Mouse (Mus musculus) limb, embryonic 12.5 days (tissue): ENCODE results near the gene Clip2. TPM values are rescaled to one million over a fixed set of nuclear protein-coding genes. Genes with fewer than 3 reads are reported as not detected.

Experiments used
- ATAC-seq: fragments of 200-750 bp; cut with Nextera tagmentation; 2 replicates; pipeline ENCODE4 v1.8.0; 2017; ENCODE audit warnings: low read depth, moderate TSS enrichment; ENCODE audit not compliant: insufficient number of reproducible peaks, insufficient read depth, low FRiP score, low TSS enrichment
- H3K27ac ChIP-seq: fragments of 300-500 bp; sonication (generic); 2 replicates; pipeline ENCODE4 v1.5.1; 2016; ENCODE audit warnings: mild to moderate bottlenecking, moderate library complexity
- H3K27me3 ChIP-seq: fragments of 300-500 bp; sonication (generic); 2 replicates; pipeline ENCODE4 v1.6.1; 2016; ENCODE audit warnings: mild to moderate bottlenecking, moderate library complexity
- H3K36me3 ChIP-seq: fragments of 300-500 bp; sonication (generic); 2 replicates; pipeline ENCODE4 v1.6.1; 2016; ENCODE audit warnings: mild to moderate bottlenecking, moderate library complexity
- H3K4me1 ChIP-seq: fragments of 300-500 bp; sonication (generic); replicated peaks from 2 replicates; pipeline ENCODE4 v1.6.1; 2016
- H3K4me2 ChIP-seq: fragments of 300-500 bp; sonication (generic); 2 replicates; pipeline ENCODE4 v1.6.1; 2016; ENCODE audit warnings: mild to moderate bottlenecking, moderate library complexity
- H3K4me3 ChIP-seq: fragments of 300-500 bp; sonication (generic); replicated peaks from 2 replicates; pipeline ENCODE4 v1.5.1; 2016; ENCODE audit warnings: mild to moderate bottlenecking
- H3K9ac ChIP-seq: fragments of 300-500 bp; sonication (generic); replicated peaks from 2 replicates; pipeline ENCODE4 v1.6.1; 2016; ENCODE audit warnings: mild to moderate bottlenecking, moderate library complexity
- H3K9me3 ChIP-seq: fragments of 300-500 bp; sonication (generic); 2 replicates; pipeline ENCODE4 v1.6.1; 2016; ENCODE audit warnings: mild to moderate bottlenecking, moderate library complexity
- WGBS: fragments of 180-500 bp; shearing (Covaris S2); methylation state at CpG from one replicate; pipeline ENCODE4 v1.1.7; 2016; 5-methylcytosine and 5-hydroxymethylcytosine counted together
- polyA plus RNA-seq: library from polyadenylated mRNA; unstranded; fragments of >200 nt; fragmentation: Nextera tagmentation; extraction: Ambion mirVana; gene quantifications from 2 replicates; pipeline ENCODE4 v1.2.1, GENCODE M21; 2016

Gene Clip2
- polyA plus RNA-seq, 1 experiment from 2014 or later = 6.6 TPM

DNA sequence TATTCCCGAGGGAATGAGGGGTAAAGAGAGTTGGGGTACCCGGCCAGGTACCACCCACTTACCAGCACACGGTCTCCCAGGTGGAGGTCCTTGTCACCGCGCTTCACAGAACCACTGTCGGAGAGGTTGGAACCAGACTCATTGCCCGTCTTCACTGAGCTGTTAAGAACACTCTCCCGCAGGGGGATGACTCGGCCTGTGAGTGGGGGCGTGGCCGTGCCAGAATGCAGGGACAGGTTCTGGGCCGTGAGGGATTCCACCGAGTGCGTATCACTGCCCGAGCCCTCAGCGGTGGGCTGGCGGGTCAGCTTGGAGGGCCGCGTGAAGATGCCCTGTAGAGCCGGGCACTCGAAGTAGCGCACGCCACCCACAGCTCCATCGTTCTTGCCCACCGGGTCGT lies 29.7 kb downstream of the Clip2 start:
- 89% methylated on average over 26 of the region's 26 CpGs for WGBS
- Histone ChIP-seq H3K4me1 (no peaks in the 10 kb centered on the region), H3K9ac (no peak overlapping the region), H3K4me3 (no peak overlapping the region), H3K27ac (no peak overlapping the region), H3K9me3 (no peaks in the 10 kb centered on the region), H3K36me3 (peaks cover 85% of the 10 kb centered on the region), H3K4me2 (no peak overlapping the region), H3K27me3 (no peaks in the 10 kb centered on the region)
- ATAC-seq = no peak

DNA sequence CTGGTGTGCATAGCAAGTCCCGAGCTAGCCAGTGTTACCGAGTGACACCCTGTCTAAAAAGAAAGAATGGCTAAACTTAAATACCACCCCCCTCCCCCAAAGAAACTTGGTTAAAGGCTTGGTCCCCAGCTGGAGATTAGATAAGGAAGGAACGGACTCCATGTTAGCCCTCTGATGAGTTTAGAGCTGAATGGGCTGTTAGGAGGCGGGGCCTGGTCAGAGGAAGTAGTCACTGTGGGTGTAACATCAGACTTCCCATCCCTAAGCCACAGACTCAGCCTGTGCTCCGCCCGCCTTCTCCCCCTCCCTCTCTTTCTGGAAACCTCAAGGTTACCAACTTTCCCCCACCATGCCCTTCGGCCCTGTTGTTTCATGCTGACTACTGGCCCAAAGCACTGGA lies 30.4 kb downstream of the Clip2 start:
- H3K4me3 ChIP-seq = no peak overlapping the region
- no peaks in the 10 kb centered on the region for H3K9me3 ChIP-seq
- WGBS = 88% methylated on average over 7 of the region's 7 CpGs
- no peak overlapping the region for H3K27ac ChIP-seq
- no peak overlapping the region for H3K9ac ChIP-seq
- no peak for ATAC-seq
- H3K36me3 ChIP-seq = peaks cover 90% of the 10 kb centered on the region
- no peaks in the 10 kb centered on the region for H3K4me1 ChIP-seq
- H3K4me2 ChIP-seq = no peak overlapping the region
- no peaks in the 10 kb centered on the region for H3K27me3 ChIP-seq

DNA sequence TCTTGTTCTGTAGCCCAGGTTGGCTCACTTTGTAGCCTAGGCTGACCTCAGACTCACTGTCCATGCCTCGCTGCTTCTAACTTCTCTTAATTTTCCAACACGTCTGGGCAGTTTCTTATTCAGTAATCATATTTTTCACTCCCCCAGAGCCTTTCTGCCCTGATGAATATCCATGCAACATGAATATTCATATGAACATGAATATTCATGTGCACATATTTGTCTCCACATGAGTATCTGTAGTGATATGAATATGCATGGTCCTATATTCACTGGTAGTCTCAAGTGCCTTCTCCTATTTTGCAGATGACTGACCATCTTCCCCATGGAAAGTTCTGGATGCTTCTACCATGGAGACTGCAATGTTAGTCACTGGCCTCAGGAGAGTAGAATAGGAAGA lies 31.1 kb downstream of the Clip2 start:
- H3K36me3 ChIP-seq = peaks cover 90% of the 10 kb centered on the region

DNA sequence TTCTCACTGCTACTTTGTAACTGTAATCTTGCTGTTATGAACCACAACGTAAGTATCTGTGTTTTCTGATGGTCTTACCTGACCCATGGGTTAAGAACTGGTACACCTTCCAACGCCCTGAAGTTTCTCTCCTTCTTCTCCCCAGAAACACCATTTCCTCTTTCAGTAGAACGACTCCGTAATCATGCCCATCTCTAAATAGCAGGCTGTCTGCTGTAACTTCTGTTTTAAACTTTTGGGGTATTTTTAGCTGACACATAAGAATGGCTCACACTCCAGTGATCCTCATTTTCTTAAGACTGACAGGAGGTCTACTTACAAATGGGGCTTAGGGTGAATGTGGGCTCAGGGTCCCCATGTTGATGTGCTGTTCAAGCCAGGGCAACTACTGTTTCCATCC lies 32.1 kb downstream of the Clip2 start:
- Histone ChIP-seq H3K9me3 (no peaks in the 10 kb centered on the region), H3K4me1 (no peaks in the 10 kb centered on the region), H3K27me3 (no peaks in the 10 kb centered on the region), H3K4me2 (no peak overlapping the region), H3K36me3 (peaks cover 90% of the 10 kb centered on the region), H3K27ac (no peak overlapping the region), H3K9ac (no peak overlapping the region), H3K4me3 (no peak overlapping the region)
- 96% methylated on average over 4 of the region's 4 CpGs for WGBS
- ATAC-seq = no peak

More for the DNA sequence above, 31.1 kb downstream of the Clip2 start:
- no peaks in the 10 kb centered on the region for H3K4me1 ChIP-seq
- no peak overlapping the region for H3K4me3 ChIP-seq
- H3K27ac ChIP-seq = no peak overlapping the region
- no peaks in the 10 kb centered on the region for H3K27me3 ChIP-seq
- no peak for ATAC-seq
- H3K9ac ChIP-seq = no peak overlapping the region
- 89% methylated on average over 2 of the region's 2 CpGs for WGBS
- no peaks in the 10 kb centered on the region for H3K9me3 ChIP-seq
- H3K4me2 ChIP-seq = no peak overlapping the region

DNA sequence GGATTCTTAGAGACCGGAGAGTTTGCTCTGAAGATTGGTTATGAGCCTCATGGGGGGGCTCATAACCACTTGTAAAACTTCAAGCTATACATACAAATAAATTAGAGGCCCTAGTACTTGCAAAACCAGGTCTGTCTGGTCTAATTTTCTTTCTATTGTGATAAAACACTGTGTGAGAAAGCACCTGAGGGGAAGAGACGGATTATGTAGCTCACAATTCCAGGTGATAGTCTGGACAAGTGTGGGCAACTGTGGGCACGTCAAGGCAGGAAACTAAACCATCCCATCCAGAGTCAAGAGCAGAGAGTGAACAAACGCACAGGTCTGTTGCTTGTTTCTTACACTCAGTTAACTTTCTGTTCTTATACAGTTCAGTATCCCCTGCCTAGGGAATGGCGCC lies 32.8 kb downstream of the Clip2 start:
- no peak overlapping the region for H3K4me3 ChIP-seq
- H3K27ac ChIP-seq = no peak overlapping the region
- no peak for ATAC-seq
- H3K4me1 ChIP-seq = no peaks in the 10 kb centered on the region
- WGBS = 80% methylated on average over 5 of the region's 5 CpGs
- no peaks in the 10 kb centered on the region for H3K27me3 ChIP-seq
- H3K9me3 ChIP-seq = no peaks in the 10 kb centered on the region
- no peak overlapping the region for H3K4me2 ChIP-seq
- H3K36me3 ChIP-seq = peaks cover 92% of the 10 kb centered on the region
- H3K9ac ChIP-seq = no peak overlapping the region

DNA sequence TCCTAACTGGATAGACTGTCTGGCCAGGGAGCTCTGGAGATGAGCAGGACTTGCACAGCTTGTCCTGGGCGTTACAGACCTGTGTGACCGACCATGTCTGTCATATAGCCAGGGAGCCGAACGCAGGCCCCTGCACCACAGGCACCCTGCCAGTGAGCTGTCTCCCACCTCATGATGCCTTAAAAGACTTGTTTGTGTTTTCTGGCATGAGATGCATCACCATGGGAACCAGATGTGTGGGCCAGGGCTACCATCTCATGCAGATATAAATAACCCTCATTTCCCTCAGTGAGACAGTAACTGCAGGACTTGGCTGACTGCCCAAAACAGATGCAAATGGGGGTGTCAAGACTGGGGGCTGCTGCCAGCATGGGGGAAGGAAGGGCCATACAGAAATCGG lies 40.1 kb downstream of the Clip2 start:
- H3K36me3 ChIP-seq = peaks cover 95% of the 10 kb centered on the region
- H3K9me3 ChIP-seq = no peaks in the 10 kb centered on the region
- H3K4me2 ChIP-seq = no peak overlapping the region
- 82% methylated on average over 5 of the region's 5 CpGs for WGBS
- no peak overlapping the region for H3K4me3 ChIP-seq
- ATAC-seq = no peak
- no peaks in the 10 kb centered on the region for H3K27me3 ChIP-seq
- H3K4me1 ChIP-seq = no peaks in the 10 kb centered on the region
- no peak overlapping the region for H3K27ac ChIP-seq
- H3K9ac ChIP-seq = no peak overlapping the region

DNA sequence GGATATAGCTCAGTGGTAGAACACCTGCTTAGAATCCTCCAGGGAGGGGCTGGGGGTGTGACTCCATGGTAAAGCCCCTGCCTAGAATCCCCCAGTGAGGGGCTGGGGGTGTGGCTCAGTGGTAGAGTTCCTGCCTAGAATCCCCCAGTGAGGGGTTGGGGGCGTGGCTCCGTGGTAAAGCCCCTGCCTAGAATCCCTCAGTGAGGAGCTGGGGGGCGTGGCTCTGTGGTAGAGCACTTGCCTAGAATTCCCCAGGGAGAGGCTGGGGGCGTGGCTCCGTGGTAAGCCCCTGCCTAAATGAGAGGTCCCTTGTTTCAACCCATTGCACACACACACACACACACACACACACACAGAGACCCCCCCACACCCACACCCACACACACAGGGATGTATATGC lies 42.0 kb downstream of the Clip2 start:
- Histone ChIP-seq H3K27ac (no peak overlapping the region), H3K36me3 (peaks cover 84% of the 10 kb centered on the region), H3K4me3 (no peak overlapping the region), H3K4me1 (no peaks in the 10 kb centered on the region), H3K9me3 (no peaks in the 10 kb centered on the region), H3K27me3 (no peaks in the 10 kb centered on the region), H3K9ac (no peak overlapping the region), H3K4me2 (no peak overlapping the region)
- WGBS = 83% methylated on average over 5 of the region's 5 CpGs
- ATAC-seq = no peak

DNA sequence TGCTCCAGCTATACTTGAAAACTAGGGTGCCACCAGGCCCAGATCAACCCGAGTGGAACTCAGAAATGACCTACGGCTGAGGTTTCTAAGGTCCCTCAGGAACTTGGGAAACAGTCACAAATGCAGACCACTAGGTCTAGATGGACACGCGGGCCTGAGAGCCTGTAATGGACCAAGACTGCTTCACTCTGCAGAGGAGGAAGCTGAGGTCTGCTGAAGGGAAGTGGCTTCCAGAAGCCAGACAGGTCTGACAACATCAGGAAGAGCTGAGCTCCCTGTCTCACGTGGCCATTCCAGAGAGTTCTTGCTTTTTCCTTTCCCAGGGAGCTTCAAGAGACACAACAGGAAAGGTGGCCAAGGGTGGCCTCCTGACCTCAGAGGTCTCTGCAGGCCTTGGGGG lies 43.3 kb downstream of the Clip2 start:
- H3K4me1 ChIP-seq = no peaks in the 10 kb centered on the region
- no peak overlapping the region for H3K9ac ChIP-seq
- no peak for ATAC-seq
- peak overlapping the region; percentile 17; the same call in 1 of the 2 replicates for H3K27ac ChIP-seq
- WGBS = 88% methylated on average over 5 of the region's 5 CpGs
- no peak overlapping the region for H3K4me2 ChIP-seq
- peaks cover 83% of the 10 kb centered on the region for H3K36me3 ChIP-seq
- no peaks in the 10 kb centered on the region for H3K27me3 ChIP-seq
- H3K9me3 ChIP-seq = no peaks in the 10 kb centered on the region
- H3K4me3 ChIP-seq = no peak overlapping the region

DNA sequence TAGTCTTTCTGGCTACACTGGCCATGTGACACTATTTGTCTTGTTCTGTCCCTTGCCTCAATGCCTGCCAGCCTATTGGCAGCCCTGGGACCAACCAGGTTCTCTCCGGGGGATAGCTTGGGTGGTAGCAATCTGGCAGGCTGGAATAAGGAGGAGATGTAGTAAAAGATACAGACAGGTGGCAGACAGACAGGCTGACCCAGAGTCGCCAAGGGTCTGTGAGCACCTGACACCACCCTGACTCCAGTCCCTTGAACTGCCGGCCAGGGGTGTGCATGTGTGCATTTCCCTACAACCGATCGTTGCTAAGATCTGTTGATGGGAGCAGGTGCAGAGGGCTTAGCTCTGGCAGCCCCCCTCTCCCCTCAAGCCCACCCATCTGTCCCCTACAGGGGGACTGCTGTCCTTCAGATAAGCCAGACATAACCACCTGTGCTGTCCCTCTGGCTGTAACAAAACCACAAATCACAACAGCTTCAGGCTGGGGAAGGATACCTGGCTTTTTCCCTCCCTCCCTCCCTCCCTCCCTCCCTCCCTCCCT lies 44.3 kb downstream of the Clip2 start:
- Histone ChIP-seq H3K36me3 (peaks cover 83% of the 10 kb centered on the region), H3K4me3 (no peak overlapping the region), H3K27ac (no peak overlapping the region), H3K27me3 (no peaks in the 10 kb centered on the region), H3K9ac (no peak overlapping the region), H3K9me3 (no peaks in the 10 kb centered on the region), H3K4me2 (no peak overlapping the region), H3K4me1 (no peaks in the 10 kb centered on the region)
- WGBS = 71% methylated on average over 5 of the region's 5 CpGs
- no peak; the same call in 1 of the 2 replicates for ATAC-seq

DNA sequence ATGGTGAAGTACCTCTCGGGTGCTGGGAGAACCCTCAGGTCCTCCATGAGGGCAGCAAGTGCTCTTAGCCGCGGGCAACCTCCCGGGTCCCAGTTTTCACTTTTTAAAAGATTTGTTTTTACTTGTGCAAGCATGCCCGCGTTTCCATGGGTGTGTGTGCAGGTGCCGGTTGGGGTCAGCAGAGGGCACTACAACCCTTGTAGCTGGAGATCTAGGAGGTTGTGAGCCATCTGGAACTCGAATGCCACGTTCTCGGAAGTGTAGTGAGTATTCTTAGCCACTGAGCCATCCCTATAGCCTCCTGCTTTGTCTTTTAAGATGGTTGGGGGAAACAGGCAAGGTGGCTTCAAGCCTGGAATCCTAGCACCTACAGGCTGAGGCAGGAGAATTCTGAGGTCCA lies 44.9 kb downstream of the Clip2 start:
- H3K4me1 ChIP-seq = no peaks in the 10 kb centered on the region
- no peak overlapping the region for H3K4me3 ChIP-seq
- 29% methylated on average over 10 of the region's 10 CpGs for WGBS
- no peak overlapping the region for H3K4me2 ChIP-seq
- peaks cover 83% of the 10 kb centered on the region for H3K36me3 ChIP-seq
- no peak for ATAC-seq
- H3K27ac ChIP-seq = no peak overlapping the region
- no peak overlapping the region for H3K9ac ChIP-seq
- H3K27me3 ChIP-seq = no peaks in the 10 kb centered on the region
- no peaks in the 10 kb centered on the region for H3K9me3 ChIP-seq

DNA sequence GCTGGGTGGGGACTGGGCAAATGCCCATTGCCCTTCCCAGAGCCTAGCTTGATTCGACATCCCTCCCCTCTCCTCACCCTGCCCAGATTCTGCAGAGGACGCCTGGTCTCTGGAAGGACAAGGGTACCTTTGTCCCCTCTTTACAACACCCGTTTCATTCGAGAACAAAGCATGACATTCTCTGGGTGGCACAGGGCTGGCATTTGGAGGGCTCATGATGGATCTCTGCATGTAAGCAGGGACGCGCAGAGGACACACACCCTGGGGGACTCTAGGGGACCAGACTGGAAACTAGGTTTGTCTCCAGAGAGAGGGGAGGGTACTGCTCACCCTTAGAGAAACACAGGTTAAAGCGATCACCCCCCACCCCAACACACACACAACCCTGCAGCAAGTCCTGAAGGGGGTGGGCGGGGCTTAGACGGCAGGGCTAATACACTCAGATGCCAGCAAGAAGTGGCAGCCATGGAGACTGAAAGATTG lies 46.4 kb downstream of the Clip2 start:
- 82% methylated on average over 9 of the region's 9 CpGs for WGBS
- Histone ChIP-seq H3K9me3 (no peaks in the 10 kb centered on the region), H3K4me1 (no peaks in the 10 kb centered on the region), H3K36me3 (peaks cover 83% of the 10 kb centered on the region), H3K9ac (no peak overlapping the region), H3K4me2 (no peak overlapping the region), H3K27ac (0 out of 2 replicates have a peak overlapping the region, but pooled peaks have one; percentile 8), H3K27me3 (no peaks in the 10 kb centered on the region), H3K4me3 (no peak overlapping the region)
- no peak for ATAC-seq

DNA sequence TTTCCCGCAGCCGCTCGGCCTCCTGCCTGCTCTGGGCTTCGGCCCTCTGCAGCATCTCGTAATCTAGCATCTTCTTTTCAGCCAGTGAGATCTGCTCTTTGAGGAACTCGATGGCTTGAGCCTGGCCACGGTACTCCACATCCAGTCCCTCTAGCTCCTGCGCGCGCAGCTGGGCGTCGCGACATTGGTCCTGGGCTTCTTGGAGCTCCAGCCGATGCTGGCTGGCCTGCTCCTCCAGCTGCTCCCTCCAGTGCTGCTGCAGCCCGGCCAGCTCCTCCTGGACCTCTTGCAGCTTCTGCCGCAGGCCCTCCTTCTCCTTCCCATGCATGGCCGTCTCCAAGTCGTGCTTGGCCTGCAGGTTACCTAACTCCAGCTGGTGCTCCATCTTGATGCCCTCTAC lies 49.6 kb downstream of the Clip2 start:
- Histone ChIP-seq H3K9me3 (no peaks in the 10 kb centered on the region), H3K27ac (no peak overlapping the region), H3K4me2 (no peak overlapping the region), H3K9ac (no peak overlapping the region), H3K4me3 (no peak overlapping the region), H3K36me3 (peaks cover 83% of the 10 kb centered on the region), H3K27me3 (no peaks in the 10 kb centered on the region), H3K4me1 (no peaks in the 10 kb centered on the region)
- WGBS = 95% methylated on average over 18 of the region's 18 CpGs
- ATAC-seq = no peak
